Mouse (Mus musculus): ENCODE measurements around the gene Tjp3. TPM values are rescaled to one million over a fixed set of nuclear protein-coding genes. Genes with fewer than 3 reads are reported as not detected.
A peak's percentile ranks its signal among the peaks of the same experiment; 100 is the strongest.
"Not testable (repeated sequence)": the region's sequence is repeated elsewhere in the genome, so short reads cannot be mapped to it uniquely, and the experiment has no call there.

Tjp3 gene
- total RNA-seq, 2 experiments from 2014 or later: 1.8 to 3.1 TPM

DNA sequence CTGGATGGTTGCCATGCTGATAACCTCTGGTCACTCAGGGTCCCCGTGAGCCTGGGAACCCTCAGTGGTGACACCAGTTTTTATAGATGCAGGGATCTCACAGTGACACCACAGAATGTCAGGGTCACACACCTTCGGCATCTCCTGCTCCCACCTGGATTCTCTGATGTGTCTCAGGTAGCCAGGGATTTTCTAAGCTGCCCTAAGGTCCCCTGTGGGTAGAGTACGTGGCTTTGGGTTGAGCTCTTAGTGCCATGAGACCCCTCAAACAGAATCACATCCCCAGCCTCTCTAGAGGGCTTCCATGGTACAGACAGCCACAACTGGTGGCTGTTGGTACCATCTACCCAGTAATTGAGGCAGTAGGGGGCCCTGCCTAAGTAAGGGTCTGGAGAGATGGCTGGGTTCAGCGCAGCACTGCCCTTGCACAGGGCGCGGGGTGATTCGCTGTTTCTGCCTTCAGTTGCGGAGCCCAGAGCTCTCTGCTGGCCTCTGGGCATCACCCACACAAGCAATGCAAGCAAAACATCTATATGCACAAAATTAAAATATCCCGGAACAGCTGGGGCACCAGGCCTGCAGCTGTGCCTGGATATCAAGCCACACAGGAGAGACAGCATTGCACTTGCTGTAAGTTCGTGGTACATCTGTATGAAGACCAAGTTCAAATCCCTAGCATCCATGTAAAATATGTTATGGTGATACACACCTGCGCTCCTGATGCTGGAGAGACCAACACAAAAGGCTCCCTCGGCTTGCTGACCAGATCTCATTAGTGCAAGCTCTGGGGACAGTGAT, 54.7 kb downstream of the Tjp3 start:
- DNase-seq (ENCODE audit: low spot score in 2 of 2): no peak

- no peak for DNase-seq (ENCODE audit: low spot score in 2 of 2)
Observed at GRCm38 (mm10) chr10:81234206-81234605, 57.2 kb downstream of the Tjp3 start.

GRCm38 (mm10) chr10:81233226-81233585, 58.2 kb downstream of the Tjp3 start:
- no peak for DNase-seq (ENCODE audit: low spot score in 2 of 2)

GRCm38 (mm10) chr10:81232580-81233225, 58.7 kb downstream of the Tjp3 start, which contains the start of gene Zfr2:
Zfr2 (plus strand) TSS chr10:81233155.
- DNase-seq (ENCODE audit: low spot score in 2 of 2): peak; percentile 75 to 82

- no peak for DNase-seq (ENCODE audit: low spot score in 2 of 2)
Observed at GRCm38 (mm10) chr10:81231436-81231835, 59.9 kb downstream of the Tjp3 start.

GRCm38 (mm10) chr10:81230438-81231332, 60.7 kb downstream of the Tjp3 start, which contains the start of gene Atcay:
Atcay (minus strand) TSS chr10:81230833.
- DNase-seq (ENCODE audit: low spot score in 2 of 2): no peak

DNA sequence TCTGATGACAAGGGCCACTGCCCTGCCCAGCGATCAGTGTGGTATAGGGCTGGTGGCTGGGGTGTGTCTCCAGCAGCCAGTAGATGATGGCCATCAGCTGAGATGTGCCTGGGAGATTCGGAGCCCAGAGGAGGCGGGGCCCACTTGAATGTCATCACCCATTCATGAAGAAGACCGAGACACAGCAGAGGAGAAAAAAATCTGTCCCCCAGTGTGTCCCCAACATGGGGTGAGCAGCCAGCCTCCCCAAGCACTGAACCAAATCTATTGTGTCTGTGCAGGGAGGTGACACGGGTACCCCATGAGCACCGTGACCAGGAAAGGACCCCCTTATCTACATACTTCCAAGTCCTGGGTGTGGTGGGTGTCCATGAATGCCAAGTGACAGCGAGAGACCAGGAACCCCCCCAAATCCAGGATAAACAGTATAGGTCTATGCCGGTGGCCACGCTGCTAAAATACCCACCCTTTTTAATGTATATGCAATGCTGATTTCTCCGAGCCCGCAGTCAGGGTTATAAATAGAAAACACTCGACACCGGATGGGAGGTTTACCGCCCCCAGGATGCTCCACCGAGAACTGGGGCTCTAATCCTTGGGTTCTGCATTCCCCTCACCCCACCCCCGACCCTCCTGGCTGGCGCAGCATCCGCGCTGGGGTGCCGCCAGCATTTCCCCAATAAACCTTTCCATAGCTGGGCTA, 61.5 kb downstream of the Tjp3 start:
- no peak for DNase-seq (ENCODE audit: low spot score in 2 of 2)

GRCm38 (mm10) chr10:81223731-81224130, 67.7 kb downstream of the Tjp3 start:
- not testable (repeated sequence) for DNase-seq (ENCODE audit: low spot score in 2 of 2)

Small RNAs within 50 kb of the gene (microRNA-seq; reads per million reads assigned to microRNA genes)
- 5.8 reads per million, percentile 16 among the genes with 10 or more reads in this experiment for gene Mir3057

Other genes with a start within 250 kb of the Tjp3 start
- 100 to 1,000 TPM; 158 to 163 TPM for gene Sgta, start 231.4 kb downstream of the Tjp3 start, total RNA-seq (2021)
- gene Thop1, start 221.5 kb downstream of the Tjp3 start, total RNA-seq (2021): 10 to 100 TPM; 39.1 to 46.7 TPM
- 10 to 100 TPM in 1 of 2 experiments, 1 to 10 TPM in 1; 2.3 to 16.6 TPM for gene Creb3l3, start 192.7 kb downstream of the Tjp3 start, total RNA-seq (2021)
- gene Map2k2, start 185.7 kb downstream of the Tjp3 start, total RNA-seq (2021): 100 to 1,000 TPM; 149 to 157 TPM
- 10 to 100 TPM; 71.8 to 76.6 TPM for gene Zbtb7a, start 156.4 kb downstream of the Tjp3 start, total RNA-seq (2021)
- 10 to 100 TPM; 34.0 to 34.4 TPM for gene Pias4, start 123.7 kb downstream of the Tjp3 start, total RNA-seq (2021)
- 1,000 to 10,000 TPM; 1,728 to 1,734 TPM for gene Eef2, start 115.0 kb downstream of the Tjp3 start, total RNA-seq (2021)
- gene Dapk3, start 108.6 kb downstream of the Tjp3 start, total RNA-seq (2021): 10 to 100 TPM; 53.4 to 63.6 TPM
- not detected for gene 4930442H23Rik, start 107.7 kb downstream of the Tjp3 start, total RNA-seq (2021)
- gene Nmrk2, start 89.5 kb downstream of the Tjp3 start, total RNA-seq (2021): under 1 TPM in 1 of 2 experiments, not detected in 1; 0.20 TPM
- 1 to 10 TPM; 5.3 to 5.4 TPM for gene Atcay, start 60.7 kb downstream of the Tjp3 start, total RNA-seq (2021)
- gene Zfr2, start 58.4 kb downstream of the Tjp3 start, total RNA-seq (2021): 10 to 100 TPM; 20.9 to 21.7 TPM
- gene Matk, start 38.6 kb downstream of the Tjp3 start, total RNA-seq (2021): 1 to 10 TPM; 2.9 to 3.0 TPM
- 100 to 1,000 TPM; 107 to 108 TPM for gene Mrpl54, start 24.6 kb downstream of the Tjp3 start, total RNA-seq (2021)
- gene Apba3, start 24.6 kb downstream of the Tjp3 start, total RNA-seq (2021): 10 to 100 TPM; 47.8 to 49.5 TPM
- 10 to 100 TPM; 65.2 to 71.1 TPM for gene Pip5k1c, start 1.4 kb upstream of the Tjp3 start, total RNA-seq (2021)
- 10 to 100 TPM; 43.8 to 44.4 TPM for gene Cactin, start 29.5 kb upstream of the Tjp3 start, total RNA-seq (2021)
- 10 to 100 TPM; 27.3 to 30.6 TPM for gene Tbxa2r, start 37.1 kb upstream of the Tjp3 start, total RNA-seq (2021)
- 1 to 10 TPM; 2.3 to 2.6 TPM for gene Gipc3, start 51.7 kb upstream of the Tjp3 start, total RNA-seq (2021)
- 100 to 1,000 TPM; 107 to 108 TPM for gene Hmg20b, start 58.9 kb upstream of the Tjp3 start, total RNA-seq (2021)
- 10 to 100 TPM; 21.2 to 22.0 TPM for gene Mfsd12, start 65.9 kb upstream of the Tjp3 start, total RNA-seq (2021)
- gene 4930404N11Rik, start 74.2 kb upstream of the Tjp3 start, total RNA-seq (2021): 1 to 10 TPM; 6.3 to 8.2 TPM
- gene Fzr1, start 86.9 kb upstream of the Tjp3 start, total RNA-seq (2021): 10 to 100 TPM; 69.1 to 70.7 TPM
- gene Dohh, start 92.8 kb upstream of the Tjp3 start, total RNA-seq (2021): 10 to 100 TPM; 49.4 to 49.7 TPM
- gene Gm48551, start 92.9 kb upstream of the Tjp3 start, total RNA-seq (2021): 1 to 10 TPM; 1.7 to 1.8 TPM
- 1 to 10 TPM; 2.6 to 4.1 TPM for gene Gm48552, start 97.4 kb upstream of the Tjp3 start, total RNA-seq (2021)
- gene Smim24, start 101.5 kb upstream of the Tjp3 start, total RNA-seq (2021): 10 to 100 TPM in 1 of 2 experiments, 1 to 10 TPM in 1; 1.2 to 13.2 TPM
- 100 to 1,000 TPM; 120 to 129 TPM for gene Nfic, start 164.1 kb upstream of the Tjp3 start, total RNA-seq (2021)
- 1 to 10 TPM; 3.5 to 4.2 TPM for gene Celf5, start 191.1 kb upstream of the Tjp3 start, total RNA-seq (2021)
- 100 to 1,000 TPM; 107 to 117 TPM for gene Ncln, start 204.8 kb upstream of the Tjp3 start, total RNA-seq (2021)
- 1 to 10 TPM; 2.0 to 2.7 TPM for gene S1pr4, start 208.6 kb upstream of the Tjp3 start, total RNA-seq (2021)
- 1 to 10 TPM in 1 of 2 experiments, under 1 TPM in 1; 0.67 to 1.2 TPM for gene Gna15, start 232.6 kb upstream of the Tjp3 start, total RNA-seq (2021)